Mouse (Mus musculus): ENCODE results near the gene Lmf2. TPM values are rescaled to one million over a fixed set of nuclear protein-coding genes. Genes with fewer than 3 reads are reported as not detected.

The Lmf2 gene
- total RNA-seq (2021), result 10 to 100 TPM; 59.3 to 59.5 TPM
- long read RNA-seq, experiment 1, transcript Lmf2-201 (14 exons, 2,906 nt), result major isoform, 29 of 57 reads
- long read RNA-seq, experiment 1, transcript Lmf2-208 (13 exons, 3,262 nt), result minor isoform, 7 of 57 reads
- long read RNA-seq, experiment 1, partial matches to known transcripts, result 9 of 57 reads
- long read RNA-seq, experiment 1, other reads (novel, unspliced or antisense), result 11 of 57 reads
- long read RNA-seq, experiment 2, transcript Lmf2-201 (14 exons, 2,906 nt), result major isoform, 29 of 84 reads
- long read RNA-seq, experiment 2, transcript Lmf2-208 (13 exons, 3,262 nt), result minor isoform, 5 of 84 reads
- long read RNA-seq, experiment 2, partial matches to known transcripts, result 34 of 84 reads
- long read RNA-seq, experiment 2, other reads (novel, unspliced or antisense), result 15 of 84 reads

DNA sequence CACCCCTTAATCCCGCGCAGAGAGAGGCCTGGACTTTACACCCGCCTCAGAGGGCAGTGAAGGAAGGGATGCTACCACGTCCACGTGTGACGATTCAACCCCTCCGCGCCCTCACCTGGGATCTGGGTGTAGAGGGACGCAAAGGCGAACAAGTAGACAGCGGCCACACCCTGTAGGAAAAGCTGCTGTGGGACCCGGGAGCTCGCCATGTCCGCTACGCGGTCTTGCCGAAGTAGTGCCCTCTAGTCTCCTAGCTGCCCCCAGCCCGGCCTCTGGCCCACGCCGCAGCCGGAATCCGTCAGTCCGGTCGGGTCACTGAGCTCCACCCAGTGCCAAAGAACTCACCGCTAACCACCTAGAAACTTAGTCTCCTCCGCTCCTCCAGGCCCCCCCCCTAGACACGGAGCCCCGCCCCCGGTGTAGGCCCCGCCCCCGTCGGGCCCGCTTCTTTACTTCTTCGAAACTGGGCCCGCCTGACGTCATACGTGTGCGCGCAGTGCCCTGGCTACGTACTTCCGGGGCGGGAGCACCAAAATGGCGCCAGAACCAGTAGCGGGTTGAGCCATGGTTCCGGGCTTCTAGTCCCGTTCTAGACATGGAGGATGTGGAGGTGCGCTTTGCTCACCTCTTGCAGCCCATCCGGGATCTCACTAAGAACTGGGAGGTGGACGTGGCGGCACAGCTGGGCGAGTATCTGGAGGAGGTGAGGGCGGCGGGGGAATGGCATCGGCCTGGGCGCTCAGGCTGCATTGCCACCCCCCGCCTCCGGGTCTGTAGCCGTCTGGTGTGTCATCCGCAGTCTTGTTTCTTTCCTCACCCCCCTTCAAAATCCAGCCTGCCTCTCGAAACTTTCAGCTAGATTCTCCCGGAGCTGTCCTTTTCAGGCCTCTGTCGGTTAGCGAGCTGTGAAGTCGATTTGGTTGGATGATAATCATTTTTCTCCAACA, at the start of gene Lmf2, which contains the start of gene Ncaph2:
Gene Lmf2, minus strand, starts transcription at position 419 of the 947 bp plus-strand sequence.
Gene Ncaph2, plus strand, starts transcription at position 479 of the 947 bp plus-strand sequence.
- peak; percentile 89 to 95 for DNase-seq (ENCODE audit: low spot score in 2 of 2)

DNA sequence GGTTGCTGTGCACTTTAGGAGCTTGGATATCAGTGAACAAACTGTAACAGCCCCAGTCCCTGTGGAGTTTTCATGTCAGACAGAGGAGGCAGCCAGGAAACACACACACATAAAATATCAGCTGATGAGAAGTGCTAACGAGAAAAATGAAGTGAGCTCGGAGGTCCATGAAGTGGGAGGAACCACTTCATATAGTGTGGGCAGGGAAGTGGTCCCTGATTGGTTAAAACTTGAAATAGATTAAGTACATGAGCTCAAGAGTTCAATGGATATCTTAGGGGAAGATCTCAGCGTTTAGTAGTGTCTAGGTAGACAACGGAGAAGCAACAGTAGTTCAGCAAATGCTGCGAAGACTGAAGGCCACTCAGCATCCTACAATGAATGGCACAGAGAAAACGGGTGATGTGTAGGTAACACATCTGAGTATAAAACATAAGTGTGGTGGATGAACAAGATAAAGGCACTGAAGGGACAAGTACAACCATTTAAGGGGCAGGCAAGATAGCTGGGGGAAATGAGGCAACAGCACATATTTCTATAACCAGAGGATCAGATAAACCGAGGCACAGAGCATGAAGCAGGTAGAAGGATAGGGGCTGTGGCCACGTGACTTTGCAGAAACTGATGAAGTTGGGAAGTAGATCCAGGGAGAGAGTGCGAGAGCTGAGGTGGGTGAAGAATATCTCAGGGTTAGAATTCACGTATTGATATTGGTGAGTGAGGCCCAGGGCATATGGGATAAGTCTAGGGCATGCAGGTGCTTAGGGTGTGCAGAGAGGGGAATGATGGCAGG, 49.6 kb upstream of the Lmf2 start:
- no peak for DNase-seq (ENCODE audit: low spot score in 2 of 2)

DNA sequence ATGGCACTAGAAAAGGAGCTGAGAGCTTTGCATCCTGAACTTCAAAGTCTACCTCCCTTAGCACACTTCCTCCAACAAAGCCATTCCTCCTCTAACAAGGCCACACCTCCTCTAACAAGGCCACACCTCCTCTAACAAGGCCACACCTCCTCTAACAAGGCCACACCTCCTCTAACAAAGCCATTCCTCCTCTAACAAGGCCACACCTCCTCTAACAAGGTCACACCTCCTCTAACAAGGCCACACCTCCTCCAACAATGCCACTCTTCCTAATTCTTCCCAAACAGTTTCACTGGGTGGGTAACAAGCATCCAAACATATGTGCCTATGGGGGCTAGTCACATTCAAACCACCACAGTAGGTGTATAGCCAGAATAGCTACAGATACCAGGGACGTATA, 47.0 kb upstream of the Lmf2 start:
- no peak for DNase-seq (ENCODE audit: low spot score in 2 of 2)

DNA sequence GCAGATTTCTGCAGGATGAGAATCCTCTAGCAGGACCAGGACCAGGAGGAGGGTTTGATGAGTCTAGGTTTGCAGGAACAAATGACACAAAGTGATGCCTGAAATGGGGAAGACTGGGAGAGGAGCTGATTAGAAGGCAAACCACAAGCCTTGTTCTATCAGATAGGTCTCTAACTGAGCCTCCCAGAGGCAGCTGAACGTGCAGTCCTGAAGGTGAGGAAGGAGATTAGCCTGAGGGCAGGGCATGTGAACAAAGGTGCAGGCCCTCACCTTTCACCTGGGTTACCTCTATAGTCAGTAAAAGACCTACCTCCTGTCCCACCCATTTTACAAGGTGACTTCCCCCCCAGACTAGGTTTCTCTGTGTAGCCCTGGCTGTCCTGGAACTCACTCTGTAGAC, 44.3 kb upstream of the Lmf2 start:
- DNase-seq (ENCODE audit: low spot score in 2 of 2), result no peak

GRCm38 (mm10) chr15:89398146-89398545, 42.7 kb upstream of the Lmf2 start:
- DNase-seq (ENCODE audit: low spot score in 2 of 2), result no peak

GRCm38 (mm10) chr15:89396883-89397282, 41.4 kb upstream of the Lmf2 start:
- DNase-seq (ENCODE audit: low spot score in 2 of 2), result no peak

DNA sequence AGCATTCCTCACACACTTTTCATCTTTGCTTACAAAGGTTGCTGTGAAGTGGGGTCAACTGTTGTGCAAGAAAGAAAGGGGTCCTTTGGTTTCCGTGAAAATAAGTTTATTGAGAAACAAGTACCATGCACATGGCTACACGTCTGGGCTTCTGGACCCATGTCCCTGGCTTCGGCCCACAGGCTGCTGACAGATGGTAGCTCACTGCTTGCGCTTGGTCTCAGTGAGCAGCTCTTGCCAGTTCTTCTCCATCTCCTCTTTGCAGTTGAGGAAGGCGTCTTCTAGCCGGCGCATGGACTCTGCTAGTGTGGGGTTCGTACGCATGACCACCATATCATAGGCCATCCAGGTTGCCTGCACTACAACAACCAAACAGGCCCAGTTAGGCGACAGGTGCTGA, 34.6 kb upstream of the Lmf2 start:
- no peak for DNase-seq (ENCODE audit: low spot score in 2 of 2)

- DNase-seq (ENCODE audit: low spot score in 2 of 2), result no peak
These were observed 31.7 kb upstream of the Lmf2 start for GRCm38 (mm10) chr15:89387127-89387526.

GRCm38 (mm10) chr15:89384617-89385016, 29.2 kb upstream of the Lmf2 start, which contains the start of gene Klhdc7b:
Gene Klhdc7b, plus strand, starts transcription at chr15:89384917.
- DNase-seq (ENCODE audit: low spot score in 2 of 2), result no peak

DNA sequence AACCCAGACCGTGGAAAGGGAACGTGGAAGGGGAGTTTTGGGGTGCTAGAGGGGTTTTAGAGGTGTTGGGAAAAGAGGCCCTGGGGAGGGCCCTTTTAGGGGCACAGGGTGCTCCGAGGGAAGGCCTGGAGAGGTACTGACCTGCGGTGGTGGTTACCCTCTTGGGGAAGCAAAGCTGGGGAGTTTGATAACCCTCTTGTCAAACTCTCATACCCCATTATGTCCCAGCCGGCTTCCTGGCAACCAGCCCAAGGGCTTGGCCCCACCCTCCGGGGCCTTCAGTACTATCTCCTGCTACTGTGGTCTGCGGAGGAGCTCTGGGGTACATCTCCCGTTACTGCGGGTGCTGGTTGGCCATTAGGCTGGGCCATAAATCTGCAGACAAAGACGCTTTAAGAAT, 24.0 kb upstream of the Lmf2 start:
- no peak for DNase-seq (ENCODE audit: low spot score in 2 of 2)

- no peak for DNase-seq (ENCODE audit: low spot score in 2 of 2)
These were observed 23.5 kb upstream of the Lmf2 start, which contains the start of gene Odf3b for GRCm38 (mm10) chr15:89378831-89379401. Gene Odf3b, minus strand, starts transcription at chr15:89379282.

DNA sequence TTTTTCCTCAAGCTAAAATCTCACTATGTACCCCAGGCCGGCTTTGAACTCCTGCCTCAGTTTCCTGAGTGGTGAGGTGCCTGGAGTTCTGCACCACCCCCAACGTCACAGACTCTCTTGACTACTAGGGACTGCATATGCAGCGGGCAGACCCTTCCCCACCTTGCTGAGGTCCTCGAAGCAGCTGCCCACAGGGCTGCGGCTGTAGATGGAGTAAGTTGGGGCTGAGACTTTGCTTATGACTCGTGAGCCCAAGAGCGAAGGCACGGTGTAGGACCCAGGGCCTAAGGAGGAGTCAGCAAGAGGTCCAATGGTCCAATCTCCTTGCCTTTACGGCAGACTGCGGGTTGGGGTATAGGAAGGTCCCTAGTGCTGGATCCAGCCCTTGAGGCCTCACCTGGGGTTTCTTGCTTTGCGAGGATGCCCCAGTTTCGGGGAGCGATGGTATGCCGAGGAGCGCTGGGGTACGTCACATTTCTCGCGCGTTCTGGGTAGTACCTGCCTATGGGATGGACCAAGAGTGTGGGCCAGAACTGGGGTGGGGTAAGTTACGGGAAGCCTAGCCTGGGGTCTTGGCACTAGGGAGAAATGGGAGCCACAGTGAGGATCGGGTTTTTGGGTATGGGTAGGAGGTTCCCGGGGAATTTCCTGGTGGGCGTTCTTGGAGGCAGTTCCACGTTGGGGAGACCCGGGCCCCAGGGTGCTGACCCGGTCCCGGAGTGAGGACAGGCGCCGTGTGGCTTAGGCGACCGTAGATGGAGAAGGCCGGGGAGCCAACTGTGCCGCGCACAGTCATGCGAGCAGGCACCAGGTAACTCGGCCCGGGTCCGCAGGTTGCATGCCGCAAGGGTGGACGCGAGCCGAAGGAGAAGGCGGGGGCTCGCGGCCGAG, 22.7 kb upstream of the Lmf2 start:
- no peak for DNase-seq (ENCODE audit: low spot score in 2 of 2)

GRCm38 (mm10) chr15:89377362-89377761, 21.9 kb upstream of the Lmf2 start:
- DNase-seq (ENCODE audit: low spot score in 2 of 2), result no peak

DNA sequence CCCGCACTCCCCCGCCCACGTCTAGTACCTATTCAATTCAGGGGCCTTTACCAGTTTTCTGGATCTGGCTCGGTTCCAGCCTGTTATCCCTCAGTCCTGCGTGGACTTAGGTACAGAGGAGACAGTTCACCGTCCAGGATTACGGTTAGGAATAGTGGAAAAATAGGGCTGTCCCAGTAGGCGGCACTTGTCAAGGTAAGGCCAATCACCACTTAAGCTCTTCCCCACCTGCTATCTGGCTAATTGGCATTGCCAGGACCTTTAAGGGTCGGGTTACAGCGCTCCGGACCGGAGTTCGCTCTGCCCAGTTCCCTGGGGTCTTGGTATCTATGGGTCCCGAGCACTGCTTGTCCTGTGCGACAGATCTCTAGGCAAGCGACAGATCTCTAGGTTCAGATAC, 21.5 kb upstream of the Lmf2 start, which contains the start of gene Tymp:
Gene Tymp, minus strand, starts transcription at position 83 of the 400 bp plus-strand sequence.
- DNase-seq (ENCODE audit: low spot score in 2 of 2), result no peak

DNA sequence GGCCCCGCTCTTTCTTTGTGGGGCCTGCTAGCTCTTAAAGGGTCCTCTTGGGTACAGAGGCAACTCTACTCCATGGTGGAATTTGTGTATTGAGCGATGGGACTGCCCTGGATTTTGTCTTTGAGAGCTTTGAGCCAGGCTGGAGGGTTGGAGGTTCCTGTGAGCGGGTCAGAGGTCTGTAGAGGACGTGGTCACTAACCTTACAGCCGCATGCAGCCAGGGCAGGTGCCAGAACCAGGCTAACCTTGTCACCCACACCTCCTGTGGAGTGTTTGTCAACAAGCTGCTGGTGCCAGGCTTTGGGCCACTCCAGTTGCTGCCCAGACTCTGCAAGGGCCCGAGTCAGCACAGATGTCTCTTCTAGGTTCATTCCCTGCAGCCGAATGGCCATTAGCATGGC, 20.6 kb upstream of the Lmf2 start:
- no peak for DNase-seq (ENCODE audit: low spot score in 2 of 2)

- no peak for DNase-seq (ENCODE audit: low spot score in 2 of 2)
These were observed 19.5 kb upstream of the Lmf2 start for GRCm38 (mm10) chr15:89374801-89375534.

GRCm38 (mm10) chr15:89374340-89374739, 18.9 kb upstream of the Lmf2 start:
- no peak for DNase-seq (ENCODE audit: low spot score in 2 of 2)

- peak; percentile 86 to 90 for DNase-seq (ENCODE audit: low spot score in 2 of 2)
These were observed 18.3 kb upstream of the Lmf2 start, which contains the start of gene Sco2 for GRCm38 (mm10) chr15:89373762-89374248. Gene Sco2, minus strand, starts transcription at chr15:89373846.

Measured in adrenal gland, postnatal 4 days (tissue).